Mouse (Mus musculus) embryo, embryonic 11.5 days (tissue): Measurements from ENCODE around the gene Nfkbiz.

ENCODE experiments used
- DNase-seq: peaks from one replicate; pipeline ENCODE4 v3.0.0-alpha.2; 2012; ENCODE audit warnings: low read depth, low spot score

The Nfkbiz gene

GRCm38 (mm10) chr16:55832040-55832439 is 6.7 kb downstream of the Nfkbiz start:
- no peak for DNase-seq

GRCm38 (mm10) chr16:55831451-55831850 is 7.2 kb downstream of the Nfkbiz start:
- DNase-seq, result no peak

- no peak for DNase-seq
Observed at GRCm38 (mm10) chr16:55823398-55824155, 15.1 kb downstream of the Nfkbiz start.

DNA sequence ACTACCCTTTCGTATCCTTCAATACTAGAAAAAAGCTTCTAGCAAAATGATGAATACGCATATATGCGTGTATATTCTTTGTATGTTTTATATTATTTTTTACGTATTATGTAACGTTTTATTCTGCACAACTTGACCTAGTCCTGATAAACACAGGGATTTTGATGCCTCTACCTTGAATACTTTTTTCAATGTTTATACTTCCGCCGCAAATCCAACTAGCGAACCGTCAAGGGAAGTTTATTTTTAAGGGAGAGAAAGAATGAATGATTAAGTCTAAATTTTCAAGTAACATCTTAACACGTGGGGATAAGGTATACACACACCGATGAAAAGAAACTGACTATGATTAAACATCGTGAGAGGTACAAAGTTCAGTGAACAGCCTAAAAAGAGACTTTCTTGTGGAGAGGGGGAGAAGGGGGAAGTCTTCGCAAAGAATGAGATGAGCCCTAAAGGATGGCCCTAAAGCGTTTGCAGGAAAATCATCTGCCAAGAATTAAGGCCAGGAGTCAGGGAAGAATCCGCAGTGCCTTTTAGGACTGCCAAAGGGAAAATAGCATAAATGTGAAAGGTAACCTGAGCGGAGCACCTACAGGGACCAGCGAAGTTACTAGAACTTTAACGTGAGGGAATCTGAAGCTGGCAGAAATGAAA is 15.8 kb downstream of the Nfkbiz start:
- no peak for DNase-seq

DNA sequence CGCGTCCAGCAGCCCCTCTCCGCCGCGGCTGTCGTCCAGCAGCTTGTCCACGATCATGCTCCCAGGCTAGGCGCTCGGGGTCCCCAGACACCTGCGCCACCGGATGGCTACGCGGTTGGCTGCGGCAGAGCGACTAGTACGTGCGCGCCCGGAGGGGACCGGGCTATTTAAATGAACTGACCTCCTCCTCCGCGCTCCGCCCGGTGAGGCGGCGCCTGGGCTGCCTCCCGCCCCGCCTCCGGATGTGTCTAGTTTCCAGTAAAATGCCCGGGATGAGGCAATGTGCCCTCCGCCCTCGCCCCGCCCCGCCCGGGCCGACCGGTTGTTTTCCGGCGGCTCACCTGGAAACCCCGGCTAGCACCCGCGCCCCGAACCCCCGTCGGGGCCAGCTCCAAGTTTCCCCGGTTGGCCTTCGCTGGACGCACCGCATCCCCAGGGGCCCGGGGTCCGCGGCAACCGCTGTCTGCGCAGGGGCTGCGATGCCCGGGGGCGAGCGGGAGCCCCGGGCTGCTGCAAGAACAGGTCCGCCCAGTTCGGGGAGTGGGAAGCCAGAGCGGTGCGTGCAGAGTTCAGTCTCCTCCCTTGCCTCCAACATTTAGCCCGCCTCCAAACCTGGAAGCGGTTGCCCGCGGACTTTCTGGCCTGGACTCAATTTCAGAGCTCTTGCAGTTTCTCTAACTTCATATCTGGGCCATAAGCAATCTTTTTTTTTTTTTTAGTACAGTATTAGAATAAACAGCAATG is 16.5 kb downstream of the Nfkbiz start:
- peak; percentile 76 for DNase-seq

DNA sequence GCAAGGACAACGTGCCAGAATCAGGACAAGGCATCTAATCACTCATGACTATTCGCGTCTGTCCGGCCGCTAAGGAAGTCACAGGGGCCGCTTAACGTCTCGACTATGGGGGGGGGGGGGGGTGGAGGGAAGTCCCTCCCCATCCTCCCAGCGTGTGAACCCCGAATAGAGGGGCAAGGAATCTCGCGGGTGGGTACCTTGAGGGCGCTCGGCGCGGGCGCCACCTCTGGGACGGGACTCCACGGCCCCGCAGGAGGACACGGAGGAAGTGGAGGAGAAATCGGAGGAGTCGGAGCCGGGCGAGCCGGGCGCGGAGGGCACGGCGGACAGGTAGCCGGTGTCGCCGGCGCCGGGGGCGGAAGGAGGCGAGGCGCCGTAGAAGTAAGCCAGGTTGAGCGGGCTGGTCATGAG is 17.1 kb downstream of the Nfkbiz start:
- DNase-seq, result no peak

GRCm38 (mm10) chr16:55820916-55821570 is 17.7 kb downstream of the Nfkbiz start:
- DNase-seq, result no peak

DNA sequence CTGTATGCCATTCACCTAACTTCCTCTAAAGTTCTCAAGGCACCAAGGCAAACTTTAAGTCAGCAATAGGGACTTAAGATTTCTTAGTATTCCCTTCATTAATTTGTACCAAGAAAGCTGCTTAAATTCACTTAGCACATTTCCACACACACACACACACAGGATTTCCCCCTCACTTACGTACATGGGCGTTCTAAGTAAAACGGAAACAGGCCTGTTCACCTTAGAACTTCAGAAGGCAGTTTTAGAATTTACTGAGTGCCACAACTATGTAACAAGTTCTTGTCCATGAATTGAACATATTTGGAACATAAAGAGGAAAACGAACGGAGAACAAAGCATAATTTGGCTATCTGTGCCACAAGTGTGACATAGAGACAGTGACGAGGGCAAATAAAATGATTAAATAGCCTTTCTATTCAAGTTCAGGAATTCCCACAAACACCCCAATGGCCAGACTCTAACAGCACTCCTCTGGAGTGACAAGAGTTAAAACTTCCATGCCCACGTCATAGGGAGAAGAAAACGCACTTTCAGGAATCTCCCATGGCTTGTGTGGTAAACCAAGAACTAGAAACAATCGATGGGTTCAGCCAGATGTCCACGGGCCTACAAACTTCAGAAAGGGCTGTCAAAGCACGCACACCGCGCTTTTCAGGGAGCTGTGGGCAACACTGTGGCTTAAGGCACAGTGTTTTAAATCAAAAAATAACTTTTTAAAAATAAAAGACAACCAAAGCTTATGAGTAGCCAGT is 18.4 kb downstream of the Nfkbiz start:
- DNase-seq, result no peak

GRCm38 (mm10) chr16:55819186-55819861 is 19.4 kb downstream of the Nfkbiz start:
- no peak for DNase-seq

GRCm38 (mm10) chr16:55817717-55818515 is 20.8 kb downstream of the Nfkbiz start:
- no peak for DNase-seq

DNA sequence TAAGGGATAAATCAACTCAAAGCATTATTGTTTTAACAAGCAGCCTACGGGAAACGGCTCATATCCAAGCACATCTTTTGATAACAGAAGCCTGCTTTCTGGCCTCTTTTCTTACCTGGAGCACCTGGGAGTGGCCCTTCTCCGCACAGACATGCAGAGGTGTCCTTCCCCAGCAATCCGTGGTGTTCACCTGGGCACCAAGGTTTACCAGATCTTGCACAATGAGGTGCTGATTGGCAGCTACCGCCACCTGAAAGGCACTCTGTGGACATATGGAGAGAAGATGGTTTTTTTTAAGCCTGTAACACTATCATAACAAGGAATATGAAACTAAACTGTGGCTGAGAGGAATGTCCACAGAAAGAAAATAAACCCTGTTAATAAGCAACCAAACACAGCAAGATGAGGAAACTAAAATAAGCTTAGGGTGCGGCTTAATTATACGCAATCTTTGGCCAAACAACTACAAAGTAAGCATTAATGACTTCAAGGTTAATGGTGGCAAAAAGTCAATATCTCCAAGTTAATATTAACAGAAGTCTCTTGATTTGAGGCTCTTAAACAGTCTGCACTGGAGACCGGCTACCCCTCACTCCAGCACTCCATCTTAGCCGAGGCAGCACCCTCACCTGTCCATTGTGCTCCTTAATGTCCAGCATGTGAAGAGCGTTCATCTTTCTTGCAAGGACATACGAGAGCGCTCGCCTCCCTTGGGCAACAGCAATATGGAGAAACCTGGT is 22.3 kb downstream of the Nfkbiz start:
- DNase-seq, result no peak

DNA sequence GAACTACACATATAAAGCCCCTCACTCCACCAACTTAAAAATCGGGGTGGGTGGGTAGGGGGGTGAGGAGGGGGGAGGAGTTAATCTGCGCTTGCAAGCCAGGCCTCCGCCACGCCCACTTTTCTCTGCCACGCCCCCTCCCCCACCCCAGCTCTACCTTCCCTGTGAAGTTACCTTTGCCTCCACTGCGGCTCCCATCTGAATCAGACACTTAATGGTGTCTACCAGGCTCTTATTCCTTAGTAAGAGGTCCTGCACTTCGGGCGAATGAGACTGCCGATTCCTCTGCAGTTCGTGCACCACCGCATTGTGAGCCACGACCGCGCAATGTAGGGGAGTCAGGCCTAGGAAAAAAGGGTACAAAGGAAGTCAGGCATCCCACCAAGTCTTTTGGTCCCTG is 23.2 kb downstream of the Nfkbiz start:
- DNase-seq, result no peak

DNA sequence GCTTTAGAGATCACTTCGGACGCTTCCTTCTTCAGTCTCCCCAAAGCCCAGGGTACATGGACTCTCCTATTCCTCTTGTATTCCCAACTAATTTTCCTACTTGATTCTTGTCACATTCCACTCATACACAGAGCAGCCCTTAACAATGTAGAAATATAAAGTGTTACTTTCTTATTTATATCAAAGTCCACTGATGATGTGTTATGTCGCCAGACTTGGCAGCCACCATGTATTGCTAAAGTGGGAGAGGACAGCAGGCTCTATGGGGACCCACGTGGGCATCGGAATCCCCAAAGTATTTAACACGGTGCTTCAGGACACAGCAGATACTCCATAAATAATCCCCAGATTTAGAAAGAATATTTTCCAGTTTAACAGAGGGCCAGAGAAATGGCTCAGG is 24.0 kb downstream of the Nfkbiz start:
- DNase-seq, result no peak

GRCm38 (mm10) chr16:55813916-55814315 is 24.8 kb downstream of the Nfkbiz start:
- no peak for DNase-seq

DNA sequence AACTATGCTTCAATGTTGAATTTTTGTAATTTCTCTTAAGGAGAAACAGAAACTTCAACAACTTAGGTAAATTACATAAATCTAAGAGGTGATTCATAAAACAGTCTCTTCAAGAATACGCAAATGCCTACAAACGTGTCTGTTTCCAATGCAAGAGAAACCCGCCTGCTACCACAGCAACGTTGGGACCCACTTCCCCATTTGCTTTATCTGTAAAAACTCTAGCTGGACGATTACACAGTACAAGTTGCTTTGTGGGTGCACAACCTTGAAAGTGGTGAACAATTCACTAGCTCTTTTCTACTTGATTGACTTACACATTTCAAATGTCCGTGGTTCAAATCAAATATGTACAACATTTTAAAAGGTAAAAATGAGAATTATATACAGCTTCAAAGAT is 26.9 kb downstream of the Nfkbiz start:
- DNase-seq, result no peak

DNA sequence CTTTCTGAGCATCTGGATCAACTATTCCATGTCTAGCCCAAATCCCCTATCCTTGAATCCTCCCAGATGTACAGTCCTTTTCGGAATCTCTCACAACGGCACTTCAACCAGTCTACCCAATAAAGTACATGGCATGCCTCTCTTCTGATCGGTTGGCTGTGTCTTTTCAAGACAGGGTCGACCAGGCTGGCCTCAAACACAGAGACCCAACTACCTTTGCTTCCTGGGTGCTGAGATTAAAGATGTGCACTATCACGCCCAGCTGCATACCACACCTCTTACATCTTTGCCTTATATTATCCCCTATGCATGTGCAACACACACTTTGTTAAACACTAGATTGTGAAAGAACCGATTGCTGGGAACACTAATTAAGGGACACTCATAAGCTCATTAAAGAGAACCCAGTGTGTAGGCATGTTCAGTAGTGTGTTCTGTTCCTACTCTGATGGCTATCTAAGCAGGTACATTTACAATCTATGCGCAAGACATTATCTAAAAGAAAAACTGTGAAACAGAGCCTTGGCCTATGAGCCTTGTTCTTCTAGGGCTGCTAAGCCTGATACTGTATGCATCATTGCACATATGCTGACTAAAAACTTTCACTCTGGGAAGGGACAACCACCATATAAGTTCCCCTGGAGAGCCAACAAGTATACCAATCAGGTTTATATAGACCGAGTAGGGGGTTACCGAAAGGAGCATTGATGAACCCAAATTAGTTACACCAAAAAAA is 28.8 kb downstream of the Nfkbiz start:
- DNase-seq, result no peak

- DNase-seq, result no peak
Observed at GRCm38 (mm10) chr16:55809345-55809744, 29.4 kb downstream of the Nfkbiz start.

DNA sequence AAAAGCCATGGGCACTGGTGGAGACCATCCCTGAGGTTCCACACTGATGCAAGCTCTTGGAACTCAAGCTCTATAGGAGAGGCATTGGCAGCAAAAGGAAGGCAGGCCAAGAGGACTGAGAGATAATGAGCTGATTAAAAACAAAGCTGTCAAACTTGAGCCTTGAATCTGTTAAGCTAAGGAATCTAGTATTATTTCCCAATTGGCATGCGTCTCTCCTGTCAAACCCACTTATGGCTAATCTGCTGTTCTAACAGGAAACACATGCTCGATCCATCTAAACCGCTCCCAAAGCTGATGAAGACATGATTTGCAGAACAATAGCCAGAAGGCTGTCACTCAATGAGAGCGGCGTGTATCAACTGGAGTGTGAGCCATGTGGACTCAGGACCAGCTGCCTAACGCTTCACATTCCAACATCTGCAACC is 31.2 kb downstream of the Nfkbiz start:
- DNase-seq, result no peak

DNA sequence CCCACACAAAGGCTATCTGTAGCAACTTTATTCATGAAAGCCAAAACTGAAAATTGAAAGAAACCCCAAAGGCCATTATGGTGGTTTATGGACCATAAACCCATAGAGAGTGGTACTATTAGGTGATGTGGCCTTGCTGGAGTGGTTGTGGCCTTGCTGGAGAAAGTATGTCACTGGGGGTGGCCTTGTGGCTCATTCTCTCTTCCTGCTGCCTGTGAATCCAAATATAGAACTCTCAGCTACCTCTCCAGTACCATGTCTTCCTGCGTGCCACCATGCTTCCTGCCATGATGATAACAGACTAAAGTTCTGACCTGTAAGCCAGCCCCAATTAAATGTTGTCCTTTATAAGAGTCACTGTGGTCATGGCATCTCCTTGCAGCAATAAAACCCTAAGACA is 33.9 kb downstream of the Nfkbiz start:
- no peak for DNase-seq
